Mouse (Mus musculus) hindbrain, embryonic 13.5 days (tissue): ENCODE measurements around the gene Abcg1. TPM values are rescaled to one million over a fixed set of nuclear protein-coding genes. Genes with fewer than 3 reads are reported as not detected.

Source experiments
- polyA plus RNA-seq: library from polyadenylated mRNA; unstranded; fragments of >200 nt; fragmentation: Nextera tagmentation; extraction: Ambion mirVana; gene quantifications from 2 replicates; pipeline ENCODE4 v1.2.1, GENCODE M21; 2015

The Abcg1 gene
- polyA plus RNA-seq, 1 experiment from 2014 or later = 19.3 TPM

Other genes starting within 250 kb of the Abcg1 start
- 0.13 and 0.22 TPM in 2 replicates for gene Glp1r, start 155.9 kb upstream of the Abcg1 start, polyA plus RNA-seq
- gene Umodl1, start 103.0 kb upstream of the Abcg1 start, polyA plus RNA-seq = 0.04 TPM in 1 of 2 replicates, not detected in the other
- 3.5 and 3.9 TPM in 2 replicates for gene Tff3, start 72.0 kb downstream of the Abcg1 start, polyA plus RNA-seq
- gene Tff2, start 86.6 kb downstream of the Abcg1 start, polyA plus RNA-seq = not detected in 2 replicates
- gene Tff1, start 107.6 kb downstream of the Abcg1 start, polyA plus RNA-seq = not detected in 2 replicates
- gene Tmprss3, start 141.3 kb downstream of the Abcg1 start, polyA plus RNA-seq = 0.08 TPM in 1 of 2 replicates, not detected in the other
- gene Ubash3a, start 150.2 kb downstream of the Abcg1 start, polyA plus RNA-seq = 0.30 and 0.38 TPM in 2 replicates
- gene Rsph1, start 219.7 kb downstream of the Abcg1 start, polyA plus RNA-seq = 5.4 and 9.0 TPM in 2 replicates
- gene Slc37a1, start 229.1 kb downstream of the Abcg1 start, polyA plus RNA-seq = 13.2 and 15.5 TPM in 2 replicates